Mouse (Mus musculus): ENCODE data around the gene Aoc3. TPM values are rescaled to one million over a fixed set of nuclear protein-coding genes. Genes with fewer than 3 reads are reported as not detected.

Aoc3 gene
- polyA plus RNA-seq, 1 experiment from 2014 or later: 0.04 TPM

Small RNAs within 50 kb of the gene (microRNA-seq; reads per million reads assigned to microRNA genes)
- not detected for gene Gm25593 (ENCODE audit: borderline number of aligned reads)

Other genes starting within 250 kb of the Aoc3 start
- gene Coasy, start 248.0 kb upstream of the Aoc3 start, polyA plus RNA-seq (2014; fragmentation: Nextera tagmentation; extraction: Ambion mirVana): 44.9 and 58.1 TPM in 2 replicates
- gene Mlx, start 243.3 kb upstream of the Aoc3 start, polyA plus RNA-seq (2014; fragmentation: Nextera tagmentation; extraction: Ambion mirVana): 45.7 and 47.9 TPM in 2 replicates
- 61.2 and 62.4 TPM in 2 replicates for gene Psmc3ip, start 235.2 kb upstream of the Aoc3 start, polyA plus RNA-seq (2014; fragmentation: Nextera tagmentation; extraction: Ambion mirVana)
- gene Retreg3, start 210.7 kb upstream of the Aoc3 start, polyA plus RNA-seq (2014; fragmentation: Nextera tagmentation; extraction: Ambion mirVana): 10.7 and 12.7 TPM in 2 replicates
- gene Tubg1, start 210.7 kb upstream of the Aoc3 start, polyA plus RNA-seq (2014; fragmentation: Nextera tagmentation; extraction: Ambion mirVana): 91.6 and 98.4 TPM in 2 replicates
- gene Tubg2, start 174.7 kb upstream of the Aoc3 start, polyA plus RNA-seq (2014; fragmentation: Nextera tagmentation; extraction: Ambion mirVana): 7.8 and 8.0 TPM in 2 replicates
- gene Cntnap1, start 160.1 kb upstream of the Aoc3 start, polyA plus RNA-seq (2014; fragmentation: Nextera tagmentation; extraction: Ambion mirVana): 0.28 and 0.39 TPM in 2 replicates
- 3.7 and 5.3 TPM in 2 replicates for gene Plekhh3, start 159.3 kb upstream of the Aoc3 start, polyA plus RNA-seq (2014; fragmentation: Nextera tagmentation; extraction: Ambion mirVana)
- gene Ccr10, start 155.2 kb upstream of the Aoc3 start, polyA plus RNA-seq (2014; fragmentation: Nextera tagmentation; extraction: Ambion mirVana): 0.20 TPM in 1 of 2 replicates, not detected in the other
- 11.6 and 12.4 TPM in 2 replicates for gene Ezh1, start 104.1 kb upstream of the Aoc3 start, polyA plus RNA-seq (2014; fragmentation: Nextera tagmentation; extraction: Ambion mirVana)
- 64.8 and 69.3 TPM in 2 replicates for gene Ramp2, start 84.6 kb upstream of the Aoc3 start, polyA plus RNA-seq (2014; fragmentation: Nextera tagmentation; extraction: Ambion mirVana)
- 114 and 117 TPM in 2 replicates for gene Vps25, start 76.9 kb upstream of the Aoc3 start, polyA plus RNA-seq (2014; fragmentation: Nextera tagmentation; extraction: Ambion mirVana)
- 2.4 and 3.5 TPM in 2 replicates for gene Wnk4, start 70.0 kb upstream of the Aoc3 start, polyA plus RNA-seq (2014; fragmentation: Nextera tagmentation; extraction: Ambion mirVana)
- gene Cntd1, start 51.6 kb upstream of the Aoc3 start, polyA plus RNA-seq (2014; fragmentation: Nextera tagmentation; extraction: Ambion mirVana): 1.6 and 1.8 TPM in 2 replicates
- 193 and 212 TPM in 2 replicates for gene Coa3, start 51.5 kb upstream of the Aoc3 start, polyA plus RNA-seq (2014; fragmentation: Nextera tagmentation; extraction: Ambion mirVana)
- gene Becn1, start 28.3 kb upstream of the Aoc3 start, polyA plus RNA-seq (2014; fragmentation: Nextera tagmentation; extraction: Ambion mirVana): 158 and 160 TPM in 2 replicates
- gene Psme3, start 14.4 kb upstream of the Aoc3 start, polyA plus RNA-seq (2014; fragmentation: Nextera tagmentation; extraction: Ambion mirVana): 150 and 154 TPM in 2 replicates
- 1.2 TPM in 2 replicates for gene Aoc2, start 5.5 kb upstream of the Aoc3 start, polyA plus RNA-seq (2014; fragmentation: Nextera tagmentation; extraction: Ambion mirVana)
- gene G6pc, start 37.0 kb downstream of the Aoc3 start, polyA plus RNA-seq (2014; fragmentation: Nextera tagmentation; extraction: Ambion mirVana): not detected in 2 replicates
- gene Aarsd1, start 87.0 kb downstream of the Aoc3 start, polyA plus RNA-seq (2014; fragmentation: Nextera tagmentation; extraction: Ambion mirVana): 89.6 and 90.9 TPM in 2 replicates
- 10.1 and 12.8 TPM in 2 replicates for gene Gm27029, start 94.2 kb downstream of the Aoc3 start, polyA plus RNA-seq (2014; fragmentation: Nextera tagmentation; extraction: Ambion mirVana)
- 10.4 and 11.8 TPM in 2 replicates for gene Rundc1, start 94.5 kb downstream of the Aoc3 start, polyA plus RNA-seq (2014; fragmentation: Nextera tagmentation; extraction: Ambion mirVana)
- 3.5 and 3.9 TPM in 2 replicates for gene Ptges3l, start 94.7 kb downstream of the Aoc3 start, polyA plus RNA-seq (2014; fragmentation: Nextera tagmentation; extraction: Ambion mirVana)
- 432 and 435 TPM in 2 replicates for gene Rpl27, start 111.7 kb downstream of the Aoc3 start, polyA plus RNA-seq (2014; fragmentation: Nextera tagmentation; extraction: Ambion mirVana)
- 2.4 and 2.7 TPM in 2 replicates for gene Ifi35, start 117.8 kb downstream of the Aoc3 start, polyA plus RNA-seq (2014; fragmentation: Nextera tagmentation; extraction: Ambion mirVana)
- gene Rnd2, start 134.4 kb downstream of the Aoc3 start, polyA plus RNA-seq (2014; fragmentation: Nextera tagmentation; extraction: Ambion mirVana): 9.4 and 10.2 TPM in 2 replicates
- gene Vat1, start 135.6 kb downstream of the Aoc3 start, polyA plus RNA-seq (2014; fragmentation: Nextera tagmentation; extraction: Ambion mirVana): 20.9 and 24.6 TPM in 2 replicates
- 21.4 and 24.7 TPM in 2 replicates for gene Brca1, start 221.3 kb downstream of the Aoc3 start, polyA plus RNA-seq (2014; fragmentation: Nextera tagmentation; extraction: Ambion mirVana)
- 69.2 and 74.1 TPM in 2 replicates for gene Nbr1, start 221.5 kb downstream of the Aoc3 start, polyA plus RNA-seq (2014; fragmentation: Nextera tagmentation; extraction: Ambion mirVana)

Measured in embryonic facial prominence, embryonic 11.5 days (tissue).